Mouse (Mus musculus) forebrain, embryonic 11.5 days (tissue): ENCODE results near the gene Tspan12. TPM values are rescaled to one million over a fixed set of nuclear protein-coding genes. Genes with fewer than 3 reads are reported as not detected.

Source experiments
- ATAC-seq: fragments of 200-750 bp; cut with Nextera tagmentation; replicated peaks from 2 replicates; pipeline ENCODE4 v1.8.0; 2017; ENCODE audit warnings: moderate TSS enrichment; ENCODE audit not compliant: low FRiP score
- DNase-seq: peaks from one replicate; pipeline ENCODE4 v3.0.0-alpha.2; 2017; ENCODE audit warnings: low spot score
- H3K27ac ChIP-seq: fragments of 300-500 bp; sonication (generic); 2 replicates; pipeline ENCODE4 v1.5.1; 2014; ENCODE audit warnings: low read depth, low read length
- H3K27me3 ChIP-seq: fragments of 300-500 bp; sonication (generic); 2 replicates; pipeline ENCODE4 v1.6.1; 2014; ENCODE audit warnings: mild to moderate bottlenecking, low read length, mixed read lengths; ENCODE audit not compliant: control insufficient read depth, insufficient read depth
- H3K36me3 ChIP-seq: fragments of 300-500 bp; sonication (generic); 2 replicates; pipeline ENCODE4 v1.6.1; 2014; ENCODE audit warnings: mild to moderate bottlenecking, low read length, moderate library complexity, mixed read lengths; ENCODE audit not compliant: control insufficient read depth, insufficient read depth
- H3K4me1 ChIP-seq: fragments of 300-500 bp; sonication (generic); replicated peaks from 2 replicates; pipeline ENCODE4 v1.6.1; 2014; ENCODE audit warnings: low read length, mixed read lengths; ENCODE audit not compliant: control insufficient read depth, insufficient read depth
- H3K4me2 ChIP-seq: fragments of 300-500 bp; sonication (generic); 2 replicates; pipeline ENCODE4 v1.6.1; 2014; ENCODE audit warnings: low read depth, mild to moderate bottlenecking, low read length, moderate library complexity, mixed read lengths; ENCODE audit not compliant: severe bottlenecking
- H3K4me3 ChIP-seq: fragments of 300-500 bp; sonication (generic); 2 replicates; pipeline ENCODE4 v1.5.1; 2014; ENCODE audit warnings: low read depth, low read length
- H3K9ac ChIP-seq: fragments of 300-500 bp; sonication (generic); 2 replicates; pipeline ENCODE4 v1.6.1; 2014; ENCODE audit warnings: low read length
- H3K9me3 ChIP-seq: fragments of 300-500 bp; sonication (generic); 2 replicates; pipeline ENCODE4 v1.6.1; 2016; ENCODE audit warnings: low read length, mixed read lengths; ENCODE audit not compliant: control insufficient read depth
- WGBS: fragments of 180-500 bp; shearing (Covaris S2); extraction: QIAGEN DNeasy Blood & Tissue Kit; methylation state at CpG from one replicate; pipeline ENCODE4 v1.1.7; 2014; 5-methylcytosine and 5-hydroxymethylcytosine counted together
- polyA plus RNA-seq: library from polyadenylated mRNA; unstranded; fragments of >200 nt; fragmentation: Nextera tagmentation; extraction: Ambion mirVana; gene quantifications from 2 replicates; pipeline ENCODE4 v1.2.1, GENCODE M21; 2014

Tspan12 gene
- polyA plus RNA-seq, 1 experiment from 2014 or later, result 63.5 TPM

GRCm38 (mm10) chr6:21822721-21823134, 29.6 kb downstream of the Tspan12 start:
- no peaks in the 10 kb centered on the region for H3K4me1 ChIP-seq
- no peak for ATAC-seq
- WGBS, result 91% methylated on average over 7 of the region's 7 CpGs
- H3K27ac ChIP-seq, result no peak overlapping the region
- no peak overlapping the region for H3K9ac ChIP-seq
- DNase-seq, result no peak
- H3K4me3 ChIP-seq, result no peak overlapping the region
- no peaks in the 10 kb centered on the region for H3K36me3 ChIP-seq
- no peak overlapping the region for H3K4me2 ChIP-seq
- no peaks in the 10 kb centered on the region for H3K27me3 ChIP-seq
- no peaks in the 10 kb centered on the region for H3K9me3 ChIP-seq

GRCm38 (mm10) chr6:21818107-21818807, 34.1 kb downstream of the Tspan12 start:
- Histone ChIP-seq H3K36me3 (no peaks in the 10 kb centered on the region), H3K4me1 (no peaks in the 10 kb centered on the region), H3K4me2 (no peak overlapping the region), H3K27ac (no peak overlapping the region), H3K4me3 (no peak overlapping the region), H3K9me3 (no peaks in the 10 kb centered on the region), H3K27me3 (no peaks in the 10 kb centered on the region), H3K9ac (no peak overlapping the region)
- ATAC-seq (no peak), DNase-seq (no peak)
- WGBS, result 49% methylated on average over 5 of the region's 5 CpGs

GRCm38 (mm10) chr6:21806005-21806404, 46.3 kb downstream of the Tspan12 start:
- H3K36me3 ChIP-seq, result no peaks in the 10 kb centered on the region
- H3K27me3 ChIP-seq, result no peaks in the 10 kb centered on the region
- no peak overlapping the region for H3K9ac ChIP-seq
- no peak for ATAC-seq
- no peak overlapping the region for H3K4me2 ChIP-seq
- no peaks in the 10 kb centered on the region for H3K9me3 ChIP-seq
- DNase-seq, result no peak
- no peaks in the 10 kb centered on the region for H3K4me1 ChIP-seq
- 95% methylated on average over 7 of the region's 7 CpGs for WGBS
- H3K4me3 ChIP-seq, result no peak overlapping the region
- H3K27ac ChIP-seq, result no peak overlapping the region

GRCm38 (mm10) chr6:21805013-21805570, 47.2 kb downstream of the Tspan12 start:
- Histone ChIP-seq H3K27me3 (no peaks in the 10 kb centered on the region), H3K36me3 (no peaks in the 10 kb centered on the region), H3K4me2 (no peak overlapping the region), H3K9me3 (no peaks in the 10 kb centered on the region), H3K9ac (no peak overlapping the region), H3K27ac (no peak overlapping the region), H3K4me3 (no peak overlapping the region), H3K4me1 (no peaks in the 10 kb centered on the region)
- ATAC-seq (no peak), DNase-seq (no peak)
- WGBS, result 77% methylated on average over 7 of the region's 7 CpGs

GRCm38 (mm10) chr6:21803483-21804340, 48.6 kb downstream of the Tspan12 start:
- Histone ChIP-seq H3K4me1 (no peaks in the 10 kb centered on the region), H3K36me3 (no peaks in the 10 kb centered on the region), H3K9ac (no peak overlapping the region), H3K27me3 (no peaks in the 10 kb centered on the region), H3K27ac (no peak overlapping the region), H3K4me3 (no peak overlapping the region), H3K4me2 (no peak overlapping the region), H3K9me3 (no peaks in the 10 kb centered on the region)
- no peak for ATAC-seq
- 91% methylated on average over 10 of the region's 10 CpGs for WGBS
- no peak for DNase-seq

- Histone ChIP-seq H3K9ac (no peak overlapping the region), H3K4me1 (no peaks in the 10 kb centered on the region), H3K36me3 (no peaks in the 10 kb centered on the region), H3K27me3 (no peaks in the 10 kb centered on the region), H3K4me3 (no peak overlapping the region), H3K9me3 (no peaks in the 10 kb centered on the region), H3K4me2 (no peak overlapping the region), H3K27ac (no peak overlapping the region)
- DNase-seq (no peak), ATAC-seq (no peak)
- WGBS, result 92% methylated on average over 9 of the region's 9 CpGs
Measured at GRCm38 (mm10) chr6:21798581-21798980, 53.7 kb downstream of the Tspan12 start.

- no peaks in the 10 kb centered on the region for H3K9me3 ChIP-seq
- WGBS, result 92% methylated on average over 4 of the region's 4 CpGs
- no peaks in the 10 kb centered on the region for H3K4me1 ChIP-seq
- no peaks in the 10 kb centered on the region for H3K36me3 ChIP-seq
- no peaks in the 10 kb centered on the region for H3K27me3 ChIP-seq
- ATAC-seq (no peak), DNase-seq (no peak)
- H3K4me2 ChIP-seq, result no peak overlapping the region
- H3K27ac ChIP-seq, result no peak overlapping the region
- H3K4me3 ChIP-seq, result no peak overlapping the region
- H3K9ac ChIP-seq, result no peak overlapping the region
Measured at GRCm38 (mm10) chr6:21797087-21797486, 55.2 kb downstream of the Tspan12 start.

GRCm38 (mm10) chr6:21796413-21796812, 55.9 kb downstream of the Tspan12 start:
- Histone ChIP-seq H3K9ac (no peak overlapping the region), H3K27ac (no peak overlapping the region), H3K36me3 (no peaks in the 10 kb centered on the region), H3K27me3 (no peaks in the 10 kb centered on the region), H3K4me3 (no peak overlapping the region), H3K9me3 (no peaks in the 10 kb centered on the region), H3K4me2 (no peak overlapping the region), H3K4me1 (no peaks in the 10 kb centered on the region)
- ATAC-seq, result no peak
- no peak for DNase-seq
- 90% methylated on average over 10 of the region's 10 CpGs for WGBS
